Mouse (Mus musculus): ENCODE data around the gene Zfp628.

DNA sequence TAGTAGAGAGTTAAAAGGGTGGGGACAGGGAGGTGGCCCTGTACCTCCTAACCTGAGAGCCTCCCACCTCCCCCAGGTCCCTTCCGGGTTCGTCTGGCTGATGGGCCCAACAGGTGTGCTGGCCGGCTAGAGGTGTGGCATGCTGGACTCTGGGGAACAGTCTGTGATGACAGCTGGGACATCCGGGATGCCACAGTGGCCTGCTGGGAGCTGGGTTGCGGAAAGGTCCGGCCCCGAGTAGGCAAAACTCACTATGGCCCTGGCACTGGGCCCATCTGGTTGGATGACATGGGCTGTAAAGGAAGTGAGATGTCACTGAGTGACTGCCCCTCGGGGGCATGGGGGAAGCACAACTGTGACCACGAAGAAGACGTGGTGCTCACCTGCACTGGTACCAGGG lies 21.8 kb downstream of the Zfp628 start:
- TF ChIP-seq CTCF (IDR thresholded peaks at IDR 0.05; ENCODE audit: borderline replicate concordance, control insufficient read depth, extremely low read depth, insufficient read depth, low read length, poor library complexity) (no peak), POLR2A (IDR thresholded peaks at IDR 0.05; ENCODE audit: control insufficient read depth, extremely low read depth, insufficient read depth, low read length, poor library complexity) (no peak)
